Mouse (Mus musculus): ENCODE measurements around the gene A230050P20Rik.

DNA sequence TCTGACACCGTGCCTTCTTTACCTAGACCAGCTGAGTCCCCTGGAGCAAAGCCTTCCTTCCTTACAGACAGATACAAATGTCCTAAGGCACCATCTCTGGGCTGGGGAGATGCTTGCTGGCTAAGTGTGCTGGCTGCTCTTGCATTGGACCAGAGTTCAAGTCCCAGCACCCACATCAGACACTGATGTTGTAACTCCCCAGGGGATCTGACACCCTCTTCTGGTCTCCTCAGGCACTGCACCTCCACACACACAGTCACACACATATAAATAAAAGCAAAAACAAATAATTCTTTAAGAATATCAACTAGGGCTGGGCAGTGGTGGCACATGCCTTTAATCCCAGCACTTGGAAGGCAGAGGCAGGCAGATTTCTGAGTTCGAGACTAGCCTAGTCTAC, 18.3 kb upstream of the A230050P20Rik start:
- TF ChIP-seq CTCF (IDR thresholded peaks at IDR 0.05; ENCODE audit: borderline replicate concordance, insufficient read depth, low read length) (no peak), POLR2A (IDR thresholded peaks at IDR 0.05; ENCODE audit: low read depth, low read length) (no peak)

Data from embryonic fibroblast, embryonic 13.5 days (primary cell).